Mouse (Mus musculus) megakaryocyte-erythroid progenitor cell, adult 5-6 weeks (primary cell): Measurements from ENCODE around the gene Sqstm1. TPM values are rescaled to one million over a fixed set of nuclear protein-coding genes. Genes with fewer than 3 reads are reported as not detected.
"Not testable (repeated sequence)": the region's sequence is repeated elsewhere in the genome, so short reads cannot be mapped to it uniquely, and the experiment has no call there.

Experiments
- ATAC-seq: replicated peaks from 2 replicates; pipeline ENCODE4 v1.8.0; 2016; ENCODE audit warnings: mild to moderate bottlenecking, inconsistent platforms; ENCODE audit not compliant: severe bottlenecking, poor library complexity, low FRiP score, low TSS enrichment
- total RNA-seq, 2 experiments: library from RNA; stranded (forward) in 1 of 2; stranded (reverse) in 1 of 2; fragments of 200-1000, 215-1000 nt in 1 of 2; fragments of >200 nt in 1 of 2; fragmentation: Nextera tagmentation in 1 of 2; gene quantifications; 2 replicates each; pipeline ENCODE4 v1.2.3; 2014 to 2017

Gene Sqstm1
- total RNA-seq, 2 experiments from 2014 or later, result 69.3 to 435 TPM

- ATAC-seq, result no peak
Measured at GRCm38 (mm10) chr11:50184788-50185187, 25.8 kb downstream of the Sqstm1 start.

GRCm38 (mm10) chr11:50182702-50183101 is 27.9 kb downstream of the Sqstm1 start:
- ATAC-seq, result no peak

- ATAC-seq, result no peak
Measured at GRCm38 (mm10) chr11:50180478-50181231, 30.0 kb downstream of the Sqstm1 start.

- no peak for ATAC-seq
Measured at GRCm38 (mm10) chr11:50178532-50179488, 31.8 kb downstream of the Sqstm1 start.

- ATAC-seq, result no peak
Measured at GRCm38 (mm10) chr11:50177111-50177510, 33.5 kb downstream of the Sqstm1 start.

- ATAC-seq, result no peak
Measured at GRCm38 (mm10) chr11:50176351-50176750, 34.3 kb downstream of the Sqstm1 start.

GRCm38 (mm10) chr11:50174730-50175187 is 35.9 kb downstream of the Sqstm1 start:
- peak; percentile 98 for ATAC-seq

GRCm38 (mm10) chr11:50174111-50174729 is 36.4 kb downstream of the Sqstm1 start, which contains the start of gene Mrnip:
Gene Mrnip, plus strand, starts transcription at chr11:50174444.
- ATAC-seq, result not testable (repeated sequence)

GRCm38 (mm10) chr11:50168352-50168751 is 42.3 kb downstream of the Sqstm1 start:
- no peak for ATAC-seq

GRCm38 (mm10) chr11:50162338-50163050 is 48.1 kb downstream of the Sqstm1 start:
- ATAC-seq, result no peak

GRCm38 (mm10) chr11:50161578-50162304 is 48.9 kb downstream of the Sqstm1 start:
- ATAC-seq, result peak; percentile 78

- ATAC-seq, result no peak
Measured at GRCm38 (mm10) chr11:50159347-50159746, 51.3 kb downstream of the Sqstm1 start.

- ATAC-seq, result no peak
Measured at GRCm38 (mm10) chr11:50158346-50158745, 52.3 kb downstream of the Sqstm1 start.

- ATAC-seq, result no peak
Measured at GRCm38 (mm10) chr11:50156725-50157258, 53.8 kb downstream of the Sqstm1 start.

- ATAC-seq, result no peak
Measured at GRCm38 (mm10) chr11:50155785-50156184, 54.8 kb downstream of the Sqstm1 start.

GRCm38 (mm10) chr11:50154777-50155520 is 55.7 kb downstream of the Sqstm1 start:
- no peak for ATAC-seq

GRCm38 (mm10) chr11:50154166-50154565 is 56.5 kb downstream of the Sqstm1 start:
- ATAC-seq, result no peak

- ATAC-seq, result no peak
Measured at GRCm38 (mm10) chr11:50151374-50151773, 59.3 kb downstream of the Sqstm1 start.
